Mouse (Mus musculus) kidney, postnatal 36 days (tissue): ENCODE measurements around the gene Abhd14b.

Experiments
- DNase-seq, 2 experiments: peaks; one replicate each; pipeline ENCODE4 v3.0.0; 2021 to 2022; ENCODE audit warnings: mixed read lengths in 2 of 2

Abhd14b gene

DNA sequence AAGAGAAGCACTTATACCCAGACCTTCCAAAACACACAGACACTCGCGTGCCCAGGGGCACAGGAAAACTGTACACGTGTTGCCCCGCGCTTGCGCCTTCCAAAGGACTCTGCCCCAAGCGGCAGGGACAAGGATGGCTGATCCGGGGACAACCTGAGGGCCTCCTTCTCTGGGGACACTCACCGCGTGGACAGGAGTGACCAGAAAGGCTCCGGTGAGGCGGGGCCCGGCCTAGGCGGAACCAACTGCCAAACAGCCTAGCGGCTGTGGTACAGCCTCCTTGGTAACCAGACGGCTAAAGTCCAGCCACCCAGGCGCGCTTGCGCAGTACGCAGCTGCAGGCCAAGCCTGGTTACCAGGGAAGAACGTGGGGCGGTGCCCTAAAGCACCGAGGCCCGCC, at the start of gene Abhd14b, which contains the start of gene Abhd14a:
Gene Abhd14b (plus strand): TSS at position 112 of the 400 bp plus-strand sequence.
Gene Abhd14a (minus strand): TSS at position 331 of the 400 bp plus-strand sequence.
- peak; percentile 98 to 99 for DNase-seq

- no peak for DNase-seq
Measured at GRCm38 (mm10) chr9:106397733-106398132, 49.5 kb upstream of the Abhd14b start.

- no peak for DNase-seq
Measured at GRCm38 (mm10) chr9:106398667-106399311, 48.5 kb upstream of the Abhd14b start.

DNA sequence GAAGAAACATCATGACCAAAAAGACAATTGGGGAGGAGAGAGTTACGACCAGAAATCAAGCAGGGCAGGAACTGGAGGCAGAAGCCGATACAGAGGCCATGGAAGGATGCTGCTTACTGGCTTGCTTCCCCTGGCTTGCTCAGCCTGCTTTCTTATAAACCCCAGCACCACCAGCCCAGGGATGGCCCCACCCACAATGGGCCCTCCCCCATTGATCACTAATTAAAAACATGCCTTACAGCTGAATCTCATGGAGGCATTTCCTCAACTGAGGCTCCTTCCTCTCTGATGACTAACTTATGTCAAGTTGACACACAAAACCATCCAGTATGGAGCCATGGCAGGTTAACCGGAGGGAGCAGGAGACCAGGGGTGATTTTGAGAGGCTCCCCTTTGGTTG, 47.5 kb upstream of the Abhd14b start:
- no peak for DNase-seq

DNA sequence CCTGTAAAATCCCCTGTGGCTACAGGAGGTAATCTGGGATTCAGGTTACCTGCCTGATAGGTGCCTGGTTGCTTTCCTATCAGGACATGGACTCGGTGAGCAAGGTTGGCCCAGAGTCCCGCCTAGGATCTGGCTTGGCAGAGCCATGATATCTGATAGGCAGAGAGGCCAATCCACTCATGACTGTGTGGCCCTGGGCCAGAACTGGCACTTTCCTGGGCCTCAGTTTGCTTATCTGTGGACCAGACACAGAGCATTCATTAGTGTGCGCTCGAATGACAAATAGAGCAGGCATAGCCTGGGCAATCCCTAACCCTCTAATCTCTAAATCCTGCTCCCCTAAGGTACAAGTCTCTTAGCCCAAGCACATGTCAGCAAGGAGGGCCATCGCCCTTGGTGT, 45.1 kb upstream of the Abhd14b start:
- no peak for DNase-seq

- no peak for DNase-seq
Measured at GRCm38 (mm10) chr9:106402607-106403375, 44.5 kb upstream of the Abhd14b start.

DNA sequence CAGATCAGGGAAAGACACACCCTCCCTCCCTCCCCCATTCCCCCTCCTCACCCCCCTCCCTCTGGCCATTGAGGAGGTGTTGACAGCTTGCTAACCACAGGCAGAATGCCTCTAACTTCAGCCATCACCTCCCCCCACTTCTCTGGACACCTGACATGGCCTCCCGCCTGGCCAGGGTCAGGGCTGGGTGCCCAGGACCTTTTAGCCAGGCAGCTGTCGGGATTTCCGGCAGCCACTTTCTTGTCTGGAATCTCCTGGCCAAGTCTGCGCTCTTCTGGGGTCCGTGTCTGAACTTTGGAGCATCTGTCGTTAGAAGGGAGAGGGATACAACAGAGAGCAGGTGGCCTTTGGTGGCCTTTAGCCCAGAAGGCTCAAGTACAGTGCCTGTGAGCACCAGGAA, 42.0 kb upstream of the Abhd14b start:
- peak; percentile 66 to 75 for DNase-seq

- DNase-seq: peak; percentile 55 to 61
Measured at GRCm38 (mm10) chr9:106406443-106407078, 40.7 kb upstream of the Abhd14b start.

DNA sequence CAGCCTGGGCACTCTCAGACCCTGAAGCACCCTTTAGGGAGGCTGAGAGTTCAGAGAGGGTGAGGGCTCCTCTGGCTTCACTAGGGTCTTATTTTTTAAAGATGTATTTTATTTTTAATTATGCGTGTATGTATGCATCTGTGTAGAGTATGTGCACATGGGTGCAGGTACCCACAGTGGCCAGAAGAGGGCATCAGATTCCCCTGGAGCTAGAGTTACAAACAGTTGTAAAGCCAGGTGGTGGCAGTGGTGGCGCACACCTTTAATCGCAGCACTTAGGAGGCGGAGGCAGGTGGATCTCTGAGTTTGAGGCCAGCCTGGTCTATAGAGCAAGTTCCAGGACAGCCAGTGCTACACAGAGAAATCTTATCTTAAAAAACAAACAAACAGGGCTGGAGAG, 38.2 kb upstream of the Abhd14b start:
- DNase-seq: no peak

DNA sequence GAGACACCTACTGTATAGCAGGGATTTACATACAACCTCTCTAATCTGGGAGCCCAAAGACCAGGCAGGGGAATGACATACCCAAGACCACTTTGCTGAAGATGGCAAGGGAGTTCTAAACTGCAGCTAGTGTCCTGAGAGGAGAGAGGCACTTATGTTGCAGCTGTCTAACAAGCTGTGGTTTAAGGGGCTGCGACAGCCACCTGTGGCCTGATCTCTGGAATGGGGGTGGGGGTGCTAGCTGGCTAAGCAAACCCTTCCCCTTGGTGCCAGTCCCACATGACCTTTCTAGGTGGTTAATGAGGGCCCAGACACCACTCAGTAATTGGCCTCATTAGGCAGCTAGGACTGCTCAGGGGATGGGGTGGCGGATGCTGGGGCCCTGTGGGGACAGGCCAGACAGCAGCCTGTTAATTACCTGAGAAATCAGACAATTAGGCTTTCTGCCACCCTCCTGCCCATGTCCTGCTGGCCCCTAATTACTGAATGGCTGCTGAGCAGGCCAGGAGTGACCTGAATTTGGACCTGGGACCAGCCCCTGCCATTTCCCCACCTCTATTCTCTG, 37.1 kb upstream of the Abhd14b start:
- no peak for DNase-seq

GRCm38 (mm10) chr9:106411091-106411594, 36.1 kb upstream of the Abhd14b start:
- DNase-seq: no peak

DNA sequence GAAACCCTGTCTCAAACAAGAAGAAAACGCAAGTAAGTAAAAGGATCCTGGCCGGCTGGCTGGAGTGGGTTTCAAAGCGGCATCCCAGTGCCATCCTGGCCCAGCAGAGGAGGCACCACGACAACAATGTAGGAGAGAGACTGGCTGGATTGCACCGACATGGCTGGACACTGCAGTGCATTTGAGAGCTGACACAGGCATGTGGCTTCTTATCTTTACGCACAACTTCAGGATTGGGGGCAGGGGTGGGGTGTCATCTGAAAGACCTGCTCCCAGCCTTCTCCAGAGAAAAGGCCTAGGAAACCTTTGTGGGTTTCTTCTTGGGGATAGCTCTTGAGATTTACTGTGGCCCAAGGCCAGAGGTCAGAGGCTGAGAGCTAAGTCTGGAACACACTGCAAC, 35.5 kb upstream of the Abhd14b start:
- DNase-seq: no peak

- DNase-seq: peak in 1 of 2 experiments; percentile 46
Measured at GRCm38 (mm10) chr9:106412210-106412609, 35.0 kb upstream of the Abhd14b start.

- DNase-seq: no peak
Measured at GRCm38 (mm10) chr9:106413606-106414005, 33.7 kb upstream of the Abhd14b start.

- DNase-seq: no peak
Measured at GRCm38 (mm10) chr9:106416826-106417225, 30.4 kb upstream of the Abhd14b start.

- DNase-seq: peak; percentile 87 to 93
Measured at GRCm38 (mm10) chr9:106417841-106418625, 29.2 kb upstream of the Abhd14b start.

GRCm38 (mm10) chr9:106420608-106421007, 26.7 kb upstream of the Abhd14b start:
- DNase-seq: no peak

DNA sequence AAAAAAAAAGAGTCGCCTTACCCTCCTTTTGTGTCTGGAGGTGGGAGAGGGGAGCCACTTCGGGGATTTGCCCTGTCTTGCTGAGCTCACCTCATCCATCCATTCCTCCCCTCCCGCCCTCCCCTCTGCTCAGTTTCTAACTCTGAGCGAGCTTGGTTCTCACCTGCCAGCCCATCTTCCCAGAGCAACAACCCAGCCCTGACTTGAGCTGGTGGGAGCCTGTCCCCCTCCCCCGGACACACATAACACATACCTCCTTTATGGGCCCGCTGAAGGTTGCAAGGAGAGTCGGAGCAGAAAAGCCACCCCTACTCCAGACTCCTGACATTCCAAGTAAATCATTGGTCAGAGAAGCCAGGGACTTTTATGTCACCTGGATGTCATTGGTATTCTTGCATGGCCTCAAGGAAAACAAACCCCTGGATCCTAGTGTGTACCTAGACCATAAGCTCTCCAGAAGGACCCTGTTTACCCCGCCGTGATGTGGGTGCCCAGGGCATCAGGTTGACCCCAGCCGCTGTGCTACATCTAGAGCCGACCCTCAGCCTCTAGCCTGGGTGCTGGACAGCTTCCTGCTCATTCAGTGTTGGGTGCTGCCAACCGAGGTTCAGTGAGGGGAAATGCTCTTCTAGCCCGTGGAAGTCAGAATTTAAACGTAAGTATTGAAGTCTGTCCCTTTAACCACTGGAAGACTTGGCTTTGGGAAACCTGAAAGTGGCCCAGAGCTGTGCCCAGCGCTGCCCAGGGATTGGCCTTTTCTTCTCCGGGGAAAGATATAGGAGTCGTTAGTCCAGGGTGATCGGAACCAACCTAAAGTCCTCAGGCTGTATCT, 26.0 kb upstream of the Abhd14b start:
- DNase-seq: no peak

DNA sequence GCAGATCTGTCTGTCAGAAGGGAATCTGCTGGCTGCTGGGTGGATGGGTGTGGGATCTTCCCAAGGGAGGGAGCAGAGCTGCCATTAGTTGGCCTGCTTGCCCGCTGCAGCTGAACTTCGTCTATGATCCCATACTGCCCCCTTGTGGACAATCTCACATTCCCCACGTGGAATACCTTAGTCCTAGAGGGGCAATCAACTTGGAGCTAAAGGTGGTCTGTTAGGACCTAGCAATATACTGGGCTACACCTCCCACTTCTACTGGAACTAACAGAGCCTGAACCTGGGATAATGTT, 25.4 kb upstream of the Abhd14b start:
- DNase-seq: peak; percentile 90 to 91

DNA sequence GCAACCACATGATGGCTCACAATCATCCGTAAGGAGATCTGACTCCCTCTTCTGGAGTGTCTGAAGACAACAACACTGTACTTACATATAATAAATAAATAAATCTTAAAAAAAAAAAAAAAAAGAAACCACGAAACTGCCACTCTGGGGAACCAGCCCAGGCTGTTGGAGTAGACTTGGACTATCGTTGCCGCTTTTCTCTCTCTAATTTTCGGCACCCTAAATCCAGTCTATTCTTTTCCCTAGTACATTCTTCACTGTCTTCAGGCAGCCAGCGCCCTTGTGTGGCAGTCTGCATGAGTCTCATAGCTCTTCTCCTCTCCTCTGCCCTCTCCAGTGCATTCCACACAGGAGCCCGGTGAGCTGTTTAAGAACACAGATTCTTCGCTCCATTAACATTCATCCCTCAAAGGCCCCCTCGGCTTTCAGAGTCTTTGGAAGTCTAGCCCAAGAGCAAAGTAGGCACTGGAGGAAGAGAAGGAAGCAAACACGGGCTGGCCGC, 18.5 kb upstream of the Abhd14b start:
- DNase-seq: no peak
